Mouse (Mus musculus): ENCODE measurements at regions not wholly inside any gene's neighbourhood (a gene's known extent, or its start where the extent isn't known, plus 50 kb on each side); places are given as distances from the start of the nearest gene placed in this dataset.
A peak's percentile ranks its signal among the peaks of the same experiment; 100 is the strongest.

DNA sequence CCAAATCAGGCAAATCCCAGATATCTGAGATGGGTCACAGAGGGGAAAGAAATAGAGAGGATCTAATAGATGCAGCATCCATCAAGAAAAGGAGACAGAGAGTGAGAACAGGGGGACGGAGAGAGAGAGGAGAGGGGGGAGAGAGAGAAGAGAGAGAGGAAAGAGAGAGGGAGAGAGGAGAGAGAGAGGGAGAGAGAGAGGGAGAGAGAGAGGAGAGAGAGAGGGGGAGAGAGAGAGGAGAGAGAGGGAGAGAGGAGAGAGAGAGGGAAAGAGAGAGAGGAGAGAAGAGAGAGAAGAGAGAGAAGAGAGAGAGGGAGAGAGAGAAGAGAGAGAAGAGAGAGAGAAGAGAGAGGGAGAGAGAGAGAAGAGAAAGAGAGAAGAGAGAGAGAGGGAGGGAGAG lies 462.7 kb downstream of the Rnf144b start:
- DNase-seq, result no peak

DNA sequence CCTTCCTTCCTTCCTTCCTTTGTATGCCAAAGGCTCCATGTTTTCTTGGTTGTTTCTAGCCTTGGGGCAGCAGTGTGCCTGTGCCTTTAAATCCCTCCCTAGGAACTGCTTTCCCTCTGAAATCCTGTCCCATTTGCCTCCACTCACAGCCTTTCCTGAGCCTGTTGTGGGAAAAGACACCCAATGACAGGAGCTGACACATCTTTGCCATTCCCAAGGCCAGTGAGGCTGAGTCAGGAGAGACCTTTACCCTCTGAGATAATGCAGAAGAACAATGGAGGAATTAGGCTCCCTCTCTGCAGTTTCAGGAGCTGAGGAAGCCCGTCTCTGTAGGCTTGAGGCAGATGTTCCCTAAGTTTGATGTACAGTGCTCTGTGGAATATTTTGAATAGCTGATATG lies 480.2 kb downstream of the Rnf144b start:
- no peak for DNase-seq

DNA sequence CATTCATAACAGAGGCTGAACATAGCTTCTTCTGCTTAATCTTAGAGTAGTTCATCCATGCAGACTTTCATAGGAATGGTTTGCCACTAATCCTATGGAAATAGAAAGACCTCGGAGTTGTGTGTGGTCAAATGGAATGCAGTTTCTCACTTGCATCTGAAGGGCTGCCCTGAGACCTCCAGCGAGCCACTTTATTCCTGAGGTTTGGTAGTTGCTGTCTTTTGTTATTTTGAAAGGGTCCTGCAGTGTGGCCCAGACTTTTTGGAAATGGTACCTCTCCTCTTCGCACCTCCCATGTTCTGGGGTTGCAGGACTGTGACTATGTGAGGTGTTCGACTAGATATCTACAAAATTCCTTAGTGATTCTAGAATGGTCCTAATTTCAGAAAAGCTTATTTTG lies 489.0 kb downstream of the Rnf144b start:
- DNase-seq, result no peak

DNA sequence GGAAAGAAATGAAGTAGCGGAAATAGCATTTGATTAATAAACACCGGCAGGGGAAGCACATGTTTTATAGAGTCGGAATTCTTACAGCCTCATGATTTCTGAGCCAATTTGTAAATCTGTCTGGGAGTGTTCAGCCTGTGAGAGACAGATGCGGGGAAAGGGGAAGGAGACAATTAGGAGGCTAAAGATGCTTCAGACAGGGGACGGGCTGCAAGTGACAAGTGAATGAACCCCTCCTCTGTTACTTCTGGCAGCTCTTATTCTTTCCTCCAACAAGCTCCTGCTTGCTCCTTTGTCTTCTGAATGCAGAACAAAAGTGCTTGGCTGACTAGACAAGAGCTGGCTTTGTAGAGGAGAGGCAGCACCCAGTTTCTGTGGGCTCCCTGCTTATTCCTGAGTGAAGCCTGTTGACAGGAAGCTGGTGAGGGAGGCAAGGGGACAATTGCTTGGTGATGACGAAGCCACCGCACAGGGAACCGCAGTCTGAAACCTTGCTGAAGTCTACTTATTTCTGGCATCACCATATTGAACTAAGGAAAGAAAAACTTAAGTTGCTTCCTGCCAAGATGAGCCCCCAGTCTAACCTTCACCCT lies 514.2 kb downstream of the Rnf144b start:
- DNase-seq, result no peak

DNA sequence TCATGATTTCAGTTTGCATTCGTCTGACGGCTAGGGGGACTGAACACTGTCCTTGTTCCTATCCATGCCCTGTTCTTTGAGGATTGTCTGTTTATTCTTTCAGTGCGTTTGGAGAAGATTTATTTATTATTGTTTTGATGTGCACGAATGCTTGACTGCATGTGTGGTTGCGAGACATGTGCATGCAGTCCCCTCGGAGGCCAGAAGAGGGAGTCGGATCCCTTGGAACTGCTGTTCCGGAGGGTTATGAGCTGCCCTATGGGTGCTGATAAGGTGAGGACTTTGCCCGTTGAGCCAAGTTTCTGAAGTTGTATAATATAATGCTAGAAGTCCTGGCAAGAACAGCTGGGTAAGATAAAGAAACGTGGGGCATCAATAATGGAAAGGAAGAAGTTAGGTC lies 519.9 kb downstream of the Rnf144b start:
- DNase-seq, result no peak

DNA sequence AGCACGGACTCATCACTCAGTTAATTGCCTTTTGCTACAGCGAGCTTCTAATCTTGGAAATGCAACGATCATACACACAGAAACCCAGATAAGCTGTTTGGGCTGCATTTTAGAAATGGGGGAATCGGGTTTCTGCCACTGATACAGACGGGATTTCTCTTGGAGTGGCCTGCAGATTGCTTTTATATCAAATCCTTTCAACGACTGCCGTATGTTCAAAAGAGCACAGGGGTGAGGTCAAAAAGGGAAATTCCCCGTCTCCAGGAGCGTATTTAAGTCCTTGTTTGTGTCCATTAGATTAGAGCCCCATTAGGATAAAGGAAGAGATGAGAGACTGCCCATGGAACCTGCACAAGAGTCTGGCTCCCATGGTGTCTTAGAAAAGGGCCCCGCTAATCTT lies 522.6 kb downstream of the Rnf144b start:
- no peak for DNase-seq

DNA sequence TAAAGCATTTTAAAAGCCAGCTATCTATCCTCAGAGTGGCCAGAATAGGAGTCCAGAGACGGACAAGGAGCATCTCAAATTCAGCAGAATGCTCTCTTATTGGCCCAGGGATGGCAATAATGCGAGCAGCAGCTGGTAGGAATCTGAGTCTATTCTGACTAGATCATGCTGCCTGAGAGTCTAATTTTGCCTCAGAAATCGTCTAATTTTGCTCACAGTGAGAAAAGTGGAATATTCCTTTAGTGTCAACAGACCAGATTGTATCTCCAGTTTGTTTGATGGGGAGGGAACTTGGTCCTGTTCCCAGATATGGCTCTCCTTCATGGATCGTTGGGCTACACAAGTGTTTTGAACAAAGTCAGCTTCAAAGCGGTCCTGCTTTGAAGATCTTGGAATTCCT lies 525.2 kb downstream of the Rnf144b start:
- DNase-seq, result peak in 1 of 2 experiments; percentile 14

DNA sequence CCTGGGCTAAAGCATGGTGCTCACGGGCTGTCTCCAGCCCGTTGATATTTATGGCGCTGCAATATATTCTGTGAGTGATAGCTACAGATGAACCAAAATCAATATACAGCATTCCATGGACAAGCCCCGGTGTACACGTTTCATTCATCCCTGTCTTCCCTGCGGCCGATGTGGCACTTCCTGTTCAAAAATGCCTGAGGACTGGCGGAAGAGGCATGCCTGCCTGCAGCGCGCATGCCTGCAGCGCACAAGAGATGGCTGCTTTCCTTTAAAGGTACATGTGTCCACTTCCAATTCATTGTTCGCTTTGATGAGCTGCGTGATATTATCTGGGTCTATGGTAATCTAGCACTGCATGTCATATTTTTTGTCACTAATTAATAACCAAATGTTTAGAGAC lies 527.6 kb downstream of the Rnf144b start:
- peak in 1 of 2 experiments; percentile 3 for DNase-seq

DNA sequence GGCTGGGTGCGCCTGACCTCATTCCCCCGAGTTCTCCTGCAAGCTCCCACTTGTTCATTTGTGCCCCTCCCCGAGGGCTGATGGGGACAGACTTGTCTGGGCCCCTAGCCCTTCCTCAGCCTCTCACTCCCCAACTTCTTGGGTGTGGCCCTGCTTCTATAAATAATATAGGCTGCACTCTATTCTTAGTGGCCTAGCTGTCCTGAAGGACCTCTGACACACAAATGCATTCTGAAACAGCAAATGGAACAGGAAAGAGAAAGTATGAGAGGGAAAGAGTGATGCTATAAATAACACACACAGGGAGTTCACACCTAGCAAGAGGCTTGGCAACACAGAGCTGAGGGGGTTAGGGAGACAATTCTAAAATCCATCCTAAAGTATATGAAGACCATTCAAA lies 544.0 kb downstream of the Rnf144b start:
- DNase-seq, result no peak

DNA sequence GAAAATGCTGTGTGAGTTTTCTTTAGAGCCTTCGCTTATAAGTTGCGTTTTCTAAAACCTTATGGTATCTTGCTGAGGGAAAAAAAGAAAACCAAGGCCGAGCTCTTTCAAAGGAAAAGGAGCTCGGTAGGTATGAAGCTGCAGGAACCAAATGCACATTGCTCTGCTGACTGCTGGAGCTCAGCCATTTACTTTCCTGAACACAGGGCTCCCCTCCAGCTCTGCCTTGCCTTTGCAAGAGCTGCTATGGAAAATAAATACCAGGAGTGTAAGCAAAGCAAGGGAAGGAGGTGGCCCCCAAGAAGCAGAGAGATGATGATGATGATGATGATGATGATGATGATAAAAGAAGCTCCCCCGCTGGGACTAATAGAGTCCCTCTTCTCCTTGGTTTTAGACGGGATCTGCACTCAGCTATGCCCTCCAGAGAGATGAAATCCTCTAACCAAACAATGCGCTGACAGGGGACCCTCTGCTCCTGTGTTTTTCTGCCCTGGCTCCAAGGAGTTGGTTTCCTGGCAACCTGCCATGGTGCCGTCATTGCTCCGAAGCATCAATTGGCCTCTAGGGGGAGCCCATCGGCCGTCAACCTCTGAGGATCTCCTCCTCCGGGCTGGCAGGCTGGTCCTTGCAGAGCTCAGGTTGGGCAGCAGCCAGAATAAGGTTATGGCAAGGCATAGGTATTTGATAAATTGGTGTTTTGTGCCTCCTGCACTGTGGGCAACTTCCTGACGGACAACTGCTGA lies 544.7 kb downstream of the Rnf144b start:
- peak; percentile 89 to 96 for DNase-seq

DNA sequence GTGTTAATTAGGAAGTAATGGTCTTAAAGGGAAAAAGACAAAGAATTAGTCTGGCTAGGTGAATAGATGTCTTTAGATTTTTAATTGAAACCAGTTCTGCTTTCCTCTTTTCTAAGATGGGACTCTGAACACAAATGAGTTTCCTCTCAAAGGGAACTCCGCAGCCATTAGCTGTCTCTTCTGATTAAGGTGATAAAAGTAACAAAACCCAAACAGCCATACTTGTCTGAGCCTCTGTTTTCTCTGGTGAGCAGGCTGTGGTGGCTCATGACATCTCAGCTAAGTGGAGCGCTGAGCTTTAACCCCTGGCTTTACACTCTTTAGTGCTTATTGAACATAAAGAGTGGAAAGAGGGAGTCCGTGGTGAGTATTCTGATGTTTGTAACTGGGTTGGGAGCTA lies 565.7 kb downstream of the Rnf144b start:
- no peak for DNase-seq

DNA sequence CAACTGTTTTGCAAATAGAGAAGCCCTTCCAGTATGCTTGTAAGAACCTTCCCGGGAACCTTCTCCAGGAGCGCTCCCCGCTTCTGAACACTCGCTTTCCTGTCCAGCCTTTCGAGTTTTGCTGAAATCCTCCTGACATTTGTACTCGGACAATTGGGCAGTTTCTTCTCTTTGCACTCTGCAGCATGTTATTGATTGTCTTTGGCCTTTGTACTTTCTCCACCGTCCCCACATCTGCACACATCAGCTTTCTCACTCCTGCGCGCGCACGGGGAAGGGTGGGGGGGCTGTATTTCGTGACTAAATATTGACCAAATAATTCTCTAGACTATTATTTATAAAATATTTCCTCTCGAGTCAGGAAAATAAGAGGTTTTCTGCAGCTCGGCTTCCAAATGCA lies 567.2 kb upstream of the Id4 start:
- no peak for DNase-seq

DNA sequence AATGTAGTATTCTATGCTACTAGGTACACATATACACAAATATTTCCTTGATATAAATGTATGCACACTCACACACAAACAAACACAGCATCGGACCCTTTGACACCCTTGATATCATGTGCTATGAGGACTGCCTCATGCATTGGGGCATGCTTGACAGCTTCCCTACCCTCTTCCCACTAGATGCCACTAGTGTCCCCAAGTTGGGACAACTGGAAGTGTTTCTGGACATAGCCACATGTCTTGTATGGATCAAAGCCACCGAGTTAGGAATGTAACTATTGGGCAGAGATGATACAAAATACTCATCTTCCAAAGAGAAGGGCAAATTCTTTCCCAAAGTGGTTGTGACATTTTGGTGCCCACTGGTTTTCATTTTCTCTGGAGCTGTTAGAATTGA lies 565.2 kb upstream of the Id4 start:
- no peak for DNase-seq

DNA sequence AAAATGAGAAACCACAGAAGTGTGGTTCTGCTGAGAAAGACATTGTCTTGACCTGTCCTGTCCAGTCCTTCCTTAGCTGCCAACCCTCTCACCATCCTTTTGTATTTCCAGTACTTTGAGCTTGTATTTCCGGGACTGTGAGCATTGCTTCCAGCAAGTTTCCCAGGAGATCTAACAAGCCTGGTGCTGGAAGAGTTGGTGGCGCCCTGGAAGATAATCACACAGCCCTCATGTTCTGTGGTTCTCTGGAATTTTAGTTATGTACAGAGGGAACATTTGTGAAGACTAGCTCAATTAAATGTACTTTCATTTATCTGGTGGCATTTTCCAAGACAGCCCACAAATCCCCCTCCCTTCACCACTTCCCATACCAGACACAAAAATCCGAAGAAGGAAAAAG lies 560.5 kb upstream of the Id4 start:
- no peak for DNase-seq

DNA sequence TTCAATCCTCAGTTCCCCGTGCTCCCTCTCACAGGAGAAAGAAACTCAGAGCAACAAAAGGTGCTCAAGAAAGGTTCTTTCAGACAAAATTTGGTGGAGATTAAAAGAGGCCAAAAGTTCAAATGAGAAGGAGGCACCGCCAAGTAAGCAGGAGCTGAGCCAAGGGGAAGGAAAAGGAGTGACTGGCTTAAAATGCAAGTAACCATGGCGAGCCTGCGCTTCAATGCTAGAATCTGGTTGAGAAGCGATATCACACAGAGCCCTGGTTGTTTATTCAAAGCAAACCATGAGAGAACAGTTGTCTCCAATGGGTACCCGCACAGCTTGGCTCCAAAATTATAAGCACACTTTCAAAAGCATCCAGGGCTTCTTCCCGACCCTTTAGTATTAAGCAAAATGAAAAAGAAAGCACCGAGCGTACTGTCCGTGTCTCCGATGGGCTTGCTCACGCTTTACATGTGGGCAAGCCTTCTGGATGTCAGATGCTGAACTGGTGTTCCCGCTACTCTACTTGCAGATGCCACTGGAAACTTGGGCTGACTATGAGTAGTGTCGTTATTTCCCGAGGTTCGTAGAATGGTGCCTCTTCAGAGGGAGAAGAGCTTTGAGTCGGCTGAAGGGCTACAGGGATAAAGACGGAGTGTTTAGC lies 552.9 kb upstream of the Id4 start:
- no peak for DNase-seq

DNA sequence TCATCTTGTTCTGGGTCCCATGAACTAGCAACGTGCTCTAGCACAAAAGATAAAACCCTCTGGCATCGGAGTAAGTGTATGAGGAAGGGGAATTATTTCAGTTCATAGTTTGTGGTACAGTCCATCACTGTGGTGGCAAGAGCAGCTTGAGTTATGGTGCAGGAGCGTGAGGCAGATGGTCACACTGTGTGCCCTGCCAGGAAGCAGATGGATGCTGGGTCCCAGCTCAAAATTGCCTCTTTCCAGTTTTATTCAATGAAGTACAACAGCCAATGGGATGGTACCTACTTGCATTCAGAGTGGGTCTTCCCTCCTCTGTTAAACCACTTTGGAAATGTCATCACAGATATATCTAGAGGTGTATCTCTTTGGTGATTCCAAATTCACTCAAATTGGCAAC lies 551.7 kb upstream of the Id4 start:
- no peak for DNase-seq

DNA sequence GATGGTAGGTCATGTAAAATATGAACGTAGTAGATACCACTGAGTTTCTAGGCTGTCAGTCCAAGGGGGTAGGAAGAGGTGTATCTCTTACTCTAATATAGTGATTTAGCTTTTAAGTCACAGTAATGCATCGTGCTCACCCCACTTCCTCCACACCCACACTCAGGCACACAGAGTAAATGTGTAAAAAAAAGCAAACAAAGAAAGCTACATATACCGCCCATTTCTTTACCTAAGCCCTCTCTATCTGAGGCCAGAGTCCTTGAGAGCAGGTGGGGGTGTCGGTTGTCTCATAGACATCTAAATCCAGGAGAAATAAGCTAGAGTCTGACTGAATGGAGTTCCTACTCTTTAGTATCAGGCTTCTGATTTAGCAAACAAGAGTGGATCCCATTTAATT lies 548.5 kb upstream of the Id4 start:
- DNase-seq, result no peak

DNA sequence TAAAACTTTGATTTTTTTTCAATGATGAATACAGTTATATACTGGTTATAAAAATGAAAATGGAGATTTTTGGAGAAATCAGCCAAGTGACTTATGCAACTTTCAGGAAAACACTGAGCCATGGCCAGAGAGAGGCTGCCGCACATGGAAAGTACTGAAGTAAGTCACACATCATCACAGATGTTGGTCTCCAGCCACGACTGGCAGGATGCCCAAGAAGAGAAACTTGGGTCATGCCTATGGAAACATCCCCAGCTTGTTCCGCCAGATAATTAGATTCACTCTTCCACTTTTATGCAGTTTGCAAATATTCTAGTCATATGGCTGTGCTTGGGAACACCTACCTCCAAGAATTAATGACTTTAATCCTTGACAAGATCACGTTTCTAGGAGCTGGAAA lies 544.8 kb upstream of the Id4 start:
- DNase-seq, result no peak

DNA sequence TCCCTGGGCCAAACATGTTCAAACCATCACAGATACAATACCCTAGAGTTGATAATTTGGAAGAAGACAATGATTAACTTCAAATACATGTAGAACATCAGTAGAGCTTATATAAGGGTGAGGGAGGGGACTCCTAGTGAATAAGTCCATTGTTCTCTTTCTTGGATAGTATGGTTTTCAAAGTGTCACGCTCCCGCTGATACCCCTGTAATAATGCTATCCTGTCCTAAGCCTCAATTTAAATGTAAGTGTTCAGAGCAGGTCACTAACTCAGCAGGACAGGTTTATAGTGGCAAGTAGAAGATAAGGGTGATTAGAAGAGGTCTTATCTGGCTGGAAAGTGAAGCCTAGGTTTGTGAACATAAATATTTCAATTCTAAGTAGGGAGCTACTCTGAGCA lies 540.4 kb upstream of the Id4 start:
- no peak for DNase-seq

DNA sequence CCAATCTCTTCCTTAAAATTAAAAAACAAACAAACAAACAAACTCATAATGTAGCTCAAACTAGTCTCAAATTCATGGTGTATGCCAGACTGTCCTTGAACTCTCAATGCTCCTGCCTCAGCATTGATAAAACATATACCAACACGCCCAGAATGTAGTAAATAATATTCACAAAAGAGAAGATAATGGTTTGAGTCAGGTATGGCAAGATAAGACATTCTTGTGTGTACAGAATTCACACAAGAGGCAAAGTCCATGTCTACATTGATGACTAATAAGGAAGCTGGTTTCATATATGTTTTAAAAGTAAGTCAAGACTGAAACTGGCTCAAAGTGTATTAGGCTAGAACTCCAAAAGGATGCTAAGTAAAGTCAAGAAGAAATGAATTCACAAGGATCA lies 526.6 kb upstream of the Id4 start:
- no peak for DNase-seq

DNA sequence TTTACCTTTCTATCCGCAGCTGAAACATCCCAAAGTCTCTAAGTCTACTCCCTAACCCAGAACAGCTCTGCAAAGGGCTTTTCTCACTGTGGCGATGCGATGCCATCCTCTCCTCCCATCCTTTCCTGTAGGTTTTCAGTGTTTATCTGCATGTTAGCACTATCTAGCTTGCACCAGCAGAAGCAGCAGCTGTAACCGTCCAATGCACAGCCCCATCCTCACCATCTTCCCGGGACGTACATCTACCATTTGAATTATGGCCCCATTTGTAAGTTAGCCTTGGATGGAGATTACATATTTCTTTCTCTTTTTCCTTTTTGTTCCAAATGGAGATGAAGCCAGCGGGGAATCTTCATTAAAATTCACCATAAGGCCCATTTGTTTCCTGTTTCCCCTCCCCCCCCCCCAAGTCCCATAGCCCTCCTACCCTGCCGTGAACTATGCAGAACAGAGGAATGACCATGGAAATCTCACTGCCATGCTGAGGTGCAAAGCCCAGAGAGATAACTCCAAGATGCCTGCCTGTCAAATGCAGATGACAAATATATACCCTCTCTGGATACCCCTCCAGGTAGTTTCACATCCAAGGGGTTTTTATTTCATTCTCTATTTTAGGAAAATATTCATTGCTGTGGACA lies 525.5 kb upstream of the Id4 start:
- no peak for DNase-seq

DNA sequence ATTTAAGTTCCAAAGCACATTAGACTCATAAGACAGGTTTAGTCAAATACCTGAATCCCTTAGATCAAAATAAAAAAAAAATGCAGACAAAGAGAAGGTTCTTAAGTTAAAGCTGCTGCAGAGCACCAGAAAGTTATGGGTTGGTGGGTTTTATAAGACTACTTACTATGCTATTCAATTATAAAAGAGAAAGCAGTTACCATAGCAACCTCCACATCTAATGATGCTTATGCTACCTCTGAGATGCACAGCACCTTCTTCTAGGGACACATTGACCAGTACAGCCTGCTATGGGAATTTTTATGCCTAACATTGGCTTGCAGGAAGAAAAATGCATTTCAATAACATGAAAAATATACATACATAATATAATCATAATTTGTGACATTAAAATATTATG lies 512.1 kb upstream of the Id4 start:
- DNase-seq, result no peak

DNA sequence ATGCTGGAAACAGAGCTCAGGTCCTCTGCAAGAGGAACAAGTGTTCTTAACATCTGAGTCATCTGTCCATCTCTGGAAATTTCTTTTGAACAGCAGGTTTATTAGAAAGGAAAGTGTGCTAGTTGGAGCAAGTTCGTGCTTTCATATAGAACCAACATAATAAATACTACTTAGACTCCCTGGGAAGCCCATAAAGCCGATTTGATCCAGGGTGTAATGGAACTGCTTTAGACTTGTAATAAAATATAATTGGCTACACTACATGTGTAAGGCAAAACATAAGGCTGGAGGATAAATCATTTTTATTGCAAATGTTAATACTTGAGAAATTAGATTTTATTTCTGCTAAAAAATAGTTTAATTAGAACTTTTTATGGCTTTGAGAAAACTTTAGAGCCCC lies 510.0 kb upstream of the Id4 start:
- DNase-seq, result no peak

All from kidney, postnatal 36 days (tissue).